Mouse (Mus musculus) CH12.LX (cell line): Measurements from ENCODE around the gene Prdm12. TPM values are rescaled to one million over a fixed set of nuclear protein-coding genes. Genes with fewer than 3 reads are reported as not detected.

Experiments
- DNase-seq: peaks from one replicate; pipeline ENCODE4 v3.0.0-alpha.2; 2013; ENCODE audit errors: extremely low read depth
- H3K27ac ChIP-seq: 2 replicates; pipeline ENCODE4 v1.5.1; 2012; ENCODE audit warnings: low read depth, mild to moderate bottlenecking, control low read depth, moderate library complexity; ENCODE audit not compliant: insufficient read depth
- H3K27me3 ChIP-seq: replicated peaks from 2 replicates; pipeline ENCODE3; 2012; ENCODE audit warnings: inconsistent platforms
- H3K36me3 ChIP-seq, 2 experiments: replicated peaks in 1 of 2; 2 replicates each; pipeline versions ENCODE3 to v1.6.1; 2012; ENCODE audit warnings: inconsistent platforms in 1 of 2, low read length in 1 of 2, mild to moderate bottlenecking in 1 of 2, mixed read lengths in 1 of 2, moderate library complexity in 1 of 2; ENCODE audit not compliant: control insufficient read depth in 1 of 2, insufficient read depth in 1 of 2
- H3K4me1 ChIP-seq, 2 experiments: 2 replicates each; pipeline ENCODE4 v1.6.1; 2012; ENCODE audit warnings: inconsistent platforms in 1 of 2, moderate library complexity in 1 of 2; ENCODE audit not compliant: insufficient read depth in 2 of 2, control insufficient read depth in 1 of 2
- H3K4me2 ChIP-seq: 2 replicates; pipeline ENCODE4 v1.6.1; 2012; ENCODE audit warnings: low read depth, mild to moderate bottlenecking, control low read depth; ENCODE audit not compliant: poor library complexity, insufficient read depth, severe bottlenecking
- H3K4me3 ChIP-seq, 3 experiments: fragments of 150-350 bp in 1 of 3; sonication (generic) in 1 of 3; replicated peaks in 1 of 3; 2 replicates each; pipeline versions ENCODE3 to v1.5.1; 2011 to 2012; ENCODE audit warnings: low read depth in 2 of 3, low read length in 2 of 3, mild to moderate bottlenecking in 2 of 3, moderate library complexity in 2 of 3, control low read depth in 1 of 3, improper control_type of control experiment in 1 of 3, inconsistent platforms in 1 of 3, mixed read lengths in 1 of 3; ENCODE audit not compliant: poor library complexity in 1 of 3
- H3K79me2 ChIP-seq: replicated peaks from 2 replicates; pipeline ENCODE4 v1.6.1; 2012; ENCODE audit warnings: mild to moderate bottlenecking, moderate library complexity; ENCODE audit not compliant: control insufficient read depth, poor library complexity, insufficient read depth, severe bottlenecking; ENCODE audit errors: extremely low read depth
- H3K9ac ChIP-seq: 2 replicates; pipeline ENCODE4 v1.6.1; 2012; ENCODE audit warnings: low read depth, mild to moderate bottlenecking, control low read depth, moderate library complexity; ENCODE audit not compliant: insufficient read depth
- H3K9me3 ChIP-seq: replicated peaks from 2 replicates; pipeline ENCODE3; 2012; ENCODE audit warnings: low read length, inconsistent platforms, mixed read lengths
- CHD1 ChIP-seq: IDR thresholded peaks from 2 replicates; pipeline ENCODE4 v1.6.1; 2012; ENCODE audit warnings: low read depth, low read length, improper control_type of control experiment, inconsistent platforms
- CTCF ChIP-seq, 2 experiments: IDR thresholded peaks in 1 of 2; conservative IDR thresholded peaks in 1 of 2; 2 replicates each; pipeline ENCODE4 v1.5.1; 2011 to 2012; ENCODE audit warnings: low read depth in 2 of 2, low read length in 2 of 2, improper control_type of control experiment in 1 of 2, inconsistent platforms in 1 of 2, mild to moderate bottlenecking in 1 of 2, moderate library complexity in 1 of 2
- ETS1 ChIP-seq: conservative IDR thresholded peaks from 2 replicates; pipeline ENCODE4 v1.6.1; 2012; ENCODE audit warnings: low read depth, mild to moderate bottlenecking, inconsistent platforms, low read length, improper control_type of control experiment, moderate library complexity
- GABPA ChIP-seq: IDR thresholded peaks from 2 replicates; pipeline ENCODE4 v1.6.1; 2012; ENCODE audit warnings: low read depth, low read length, improper control_type of control experiment, inconsistent platforms; ENCODE audit not compliant: insufficient replicate concordance
- HCFC1 ChIP-seq: IDR thresholded peaks from 2 replicates; pipeline ENCODE4 v1.6.1; 2012; ENCODE audit warnings: low read depth, mild to moderate bottlenecking, inconsistent platforms, low read length, improper control_type of control experiment
- IRF4 ChIP-seq: IDR thresholded peaks from 2 replicates; pipeline ENCODE4 v1.6.1; 2014; ENCODE audit warnings: low read depth, mild to moderate bottlenecking, inconsistent platforms, low read length, improper control_type of control experiment
- KAT2A ChIP-seq: IDR thresholded peaks from 2 replicates; pipeline ENCODE4 v1.6.1; 2012; ENCODE audit warnings: low read length, improper control_type of control experiment, inconsistent platforms; ENCODE audit not compliant: insufficient replicate concordance
- MAZ ChIP-seq: IDR thresholded peaks from 2 replicates; pipeline ENCODE4 v1.6.1; 2012; ENCODE audit warnings: low read depth, mild to moderate bottlenecking, inconsistent platforms, low read length, improper control_type of control experiment, moderate library complexity
- MXI1 ChIP-seq: IDR thresholded peaks from 2 replicates; pipeline ENCODE4 v1.6.1; 2011; ENCODE audit warnings: mild to moderate bottlenecking, low read depth, low read length, improper control_type of control experiment
- MYC ChIP-seq: IDR thresholded peaks from 2 replicates; pipeline ENCODE4 v1.6.1; 2011; ENCODE audit warnings: low read depth, mild to moderate bottlenecking, improper control_type of control experiment, low read length
- NELFE ChIP-seq: IDR thresholded peaks from 2 replicates; pipeline ENCODE4 v1.6.1; 2011; ENCODE audit warnings: low read depth, low read length, improper control_type of control experiment
- NRF1 ChIP-seq: IDR thresholded peaks from 2 replicates; pipeline ENCODE4 v1.6.1; 2014; ENCODE audit warnings: low read depth, mild to moderate bottlenecking, inconsistent platforms, low read length, improper control_type of control experiment, moderate library complexity
- PAX5 ChIP-seq: IDR thresholded peaks from 2 replicates; pipeline ENCODE4 v1.6.1; 2012; ENCODE audit warnings: low read length, inconsistent platforms, mixed read lengths
- POLR2A ChIP-seq: IDR thresholded peaks from 2 replicates; pipeline ENCODE4 v1.6.1; 2011; ENCODE audit warnings: low read depth, mild to moderate bottlenecking, improper control_type of control experiment, low read length
- TBP ChIP-seq: conservative IDR thresholded peaks from 2 replicates; pipeline ENCODE4 v1.6.1; 2011; ENCODE audit warnings: low read depth, low read length, improper control_type of control experiment
- USF1 ChIP-seq: IDR thresholded peaks from 2 replicates; pipeline ENCODE4 v1.6.1; 2014; ENCODE audit warnings: low read depth, mild to moderate bottlenecking, inconsistent platforms, low read length, improper control_type of control experiment
- ZC3H11A ChIP-seq: IDR thresholded peaks from 2 replicates; pipeline ENCODE4 v1.6.1; 2012; ENCODE audit warnings: low read depth, mild to moderate bottlenecking, inconsistent platforms, low read length, improper control_type of control experiment
- ZMIZ1 ChIP-seq: IDR thresholded peaks from 2 replicates; pipeline ENCODE4 v1.6.1; 2012; ENCODE audit warnings: low read depth, mild to moderate bottlenecking, inconsistent platforms, low read length, improper control_type of control experiment
- dilution Hi-C: fragments of 300-500 bp; cut with MboI; formaldehyde crosslinking; loops from 2 replicates; pipeline ENCODE4 v1.14.3; 2020; ENCODE audit warnings: low sequenced_read_pairs; ENCODE audit not compliant: extremely low pct_unique_long_range_greater_than_20kb, extremely low pct_ligation_motif_present
- in situ Hi-C: fragments of 300-500 bp; cut with MboI; formaldehyde crosslinking; loops from 3 replicates; pipeline ENCODE4 v1.14.3; 2019; ENCODE audit warnings: low sequenced_read_pairs, low pct_ligation_motif_present, low pct_unique_long_range_greater_than_20kb, mixed read lengths
- polyA plus RNA-seq: library from polyadenylated mRNA; unstranded; fragments of >175 nt; gene quantifications from 2 replicates; pipeline ENCODE4 v1.2.1, GENCODE M21; 2012; ENCODE audit warnings: low read depth; ENCODE audit not compliant: insufficient read length
- total RNA-seq, 2 experiments: library from RNA; depleted of rRNA; stranded (reverse); fragments of 300-350 nt in 1 of 2; fragments of >200 nt in 1 of 2; gene quantifications; 2 replicates each; pipeline ENCODE4 v1.2.3; 2012 to 2014

Gene Prdm12
- total and polyA plus RNA-seq, 3 experiments, result not detected

DNA sequence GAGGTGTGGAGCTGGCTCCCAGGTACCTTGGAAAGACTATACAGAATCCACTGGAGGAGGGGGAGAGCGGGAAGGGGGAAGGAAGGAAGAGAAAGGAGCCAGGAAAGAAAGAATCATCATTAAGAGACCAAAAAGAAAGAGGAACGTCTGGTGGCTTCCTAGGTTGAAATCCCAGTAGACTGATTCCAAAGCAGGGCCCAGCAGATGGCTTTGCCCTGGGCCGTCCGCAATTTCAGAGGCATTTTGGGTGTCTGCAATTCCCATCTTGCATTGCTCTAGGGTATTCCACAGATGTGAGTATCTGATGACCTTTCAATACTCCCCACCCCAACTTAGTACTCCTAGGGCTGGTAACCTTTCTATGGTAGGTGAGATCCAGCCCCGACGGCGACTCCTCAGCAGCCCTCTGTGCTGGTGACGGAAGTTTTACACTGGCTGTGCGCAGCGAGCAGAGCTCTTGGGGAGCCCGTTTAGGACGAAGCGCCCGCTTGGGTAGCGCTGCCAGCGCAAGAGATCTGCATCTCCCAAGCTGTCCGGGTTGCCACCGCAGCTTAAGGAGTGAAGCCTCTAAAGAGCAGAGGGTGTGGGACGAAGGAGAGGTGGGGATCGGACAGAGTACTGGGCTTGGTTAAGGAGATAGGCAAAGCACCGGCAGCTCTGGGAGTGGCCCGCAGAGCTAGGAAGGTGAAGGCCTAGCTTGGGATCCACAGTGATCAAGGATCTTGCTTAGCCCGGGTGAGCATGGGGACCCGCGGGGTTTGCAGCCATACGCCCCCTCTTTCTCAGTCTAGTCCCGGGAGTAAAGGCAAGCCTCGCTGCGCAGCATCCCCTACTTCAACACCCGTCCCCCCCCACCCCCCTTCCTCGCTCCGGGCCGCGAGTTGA is 1.0 kb upstream of the Prdm12 start:
- Histone ChIP-seq H3K79me2 (no peaks in the 10 kb centered on the region), H3K4me2 (no peak overlapping the region), H3K27me3 (peaks cover 15% of the 10 kb centered on the region), H3K36me3 (no peaks in the 10 kb centered on the region), H3K9ac (no peak overlapping the region), H3K27ac (no peak overlapping the region), H3K9me3 (peaks cover 54% of the 10 kb centered on the region), H3K4me1 (no peaks in the 10 kb centered on the region), H3K4me3 (no peak overlapping the region)
- no peak for DNase-seq
- TF ChIP-seq HCFC1, result no peak
- TF ChIP-seq MXI1, result no peak
- TF ChIP-seq USF1, result no peak
- no peak for TF ChIP-seq GABPA
- TF ChIP-seq CHD1, result no peak
- TF ChIP-seq CTCF (conservative IDR thresholded peaks at IDR 0.05 in 1 of 2, IDR thresholded peaks at IDR 0.05 in 1 of 2; ENCODE audit: low read depth in 2 of 2, low read length in 2 of 2), result no peak
- no peak for TF ChIP-seq IRF4
- no peak for TF ChIP-seq NELFE
- dilution Hi-C loops (no loop called here), in situ Hi-C loops (no loop called here)

GRCm38 (mm10) chr2:31639466-31639760 is 424 bp upstream of the Prdm12 start:
- TF ChIP-seq MAZ (no peak), TBP (no peak), POLR2A (no peak), ZMIZ1 (no peak), CTCF (conservative IDR thresholded peaks at IDR 0.05 in 1 of 2, IDR thresholded peaks at IDR 0.05 in 1 of 2; ENCODE audit: low read depth in 2 of 2, low read length in 2 of 2) (no peak), MYC (no peak), NRF1 (no peak), ZC3H11A (no peak), MXI1 (no peak), PAX5 (no peak), ETS1 (no peak), KAT2A (no peak)
- TF ChIP-seq, all 38 proteins: peak for 0
- H3K9ac ChIP-seq, result no peak overlapping the region
- in situ Hi-C loops (no loop called here), dilution Hi-C loops (no loop called here)
- no peak for DNase-seq
- H3K36me3 ChIP-seq, result no peaks in the 10 kb centered on the region
- peaks cover 54% of the 10 kb centered on the region for H3K9me3 ChIP-seq
- H3K27ac ChIP-seq, result no peak overlapping the region
- H3K4me3 ChIP-seq, result no peak overlapping the region
- H3K27me3 ChIP-seq, result peaks cover 16% of the 10 kb centered on the region
- no peaks in the 10 kb centered on the region for H3K79me2 ChIP-seq
- H3K4me1 ChIP-seq, result no peaks in the 10 kb centered on the region
- no peak overlapping the region for H3K4me2 ChIP-seq
